Mouse (Mus musculus) spleen, adult 2 months (tissue): Measurements from ENCODE around the gene Gm10591. TPM values are rescaled to one million over a fixed set of nuclear protein-coding genes. Genes with fewer than 3 reads are reported as not detected.
"Not testable (repeated sequence)": the region's sequence is repeated elsewhere in the genome, so short reads cannot be mapped to it uniquely, and the experiment has no call there.

Experiments used
- DNase-seq, 2 experiments: peaks; one replicate each; pipeline versions ENCODE4 v3.0.0 to v3.0.0-alpha.2; 2012 to 2021; ENCODE audit warnings: low spot score in 2 of 2, low read depth in 1 of 2
- H3K27ac ChIP-seq: fragments of 200-500 bp; 2 replicates; pipeline ENCODE4 v1.5.1; 2012; ENCODE audit warnings: low read length, inconsistent platforms; ENCODE audit not compliant: insufficient read depth
- H3K27me3 ChIP-seq: fragments of 200-500 bp; 2 replicates; pipeline ENCODE4 v1.6.1; 2012; ENCODE audit warnings: mild to moderate bottlenecking, moderate library complexity, low read length, inconsistent platforms; ENCODE audit not compliant: control insufficient read depth, insufficient read depth
- H3K36me3 ChIP-seq: fragments of 200-500 bp; 2 replicates; pipeline ENCODE4 v1.6.1; 2012; ENCODE audit warnings: mild to moderate bottlenecking, low read length, inconsistent platforms; ENCODE audit not compliant: control insufficient read depth, insufficient read depth
- H3K4me1 ChIP-seq: fragments of 200-500 bp; 2 replicates; pipeline ENCODE4 v1.6.1; 2011; ENCODE audit warnings: inconsistent platforms; ENCODE audit not compliant: control insufficient read depth, insufficient read depth, insufficient read length
- H3K4me3 ChIP-seq: fragments of 200-500 bp; 2 replicates; pipeline ENCODE4 v1.5.1; 2011; ENCODE audit warnings: mild to moderate bottlenecking, inconsistent platforms; ENCODE audit not compliant: insufficient read depth, insufficient read length; ENCODE audit errors: extremely low read depth
- WGBS: fragments of 180-500 bp; shearing (Covaris S2); methylation state at CpG from one replicate; pipeline ENCODE4 v1.1.7; 2018; 5-methylcytosine and 5-hydroxymethylcytosine counted together
- polyA plus RNA-seq: library from polyadenylated mRNA; depleted of rRNA; stranded (reverse); fragments of >200 nt; gene quantifications from 2 replicates; pipeline ENCODE4 v1.2.3, GENCODE M21; 2012; rRNA removed

The Gm10591 gene
- polyA plus RNA-seq = 1.4 and 1.7 TPM in 2 replicates

DNA sequence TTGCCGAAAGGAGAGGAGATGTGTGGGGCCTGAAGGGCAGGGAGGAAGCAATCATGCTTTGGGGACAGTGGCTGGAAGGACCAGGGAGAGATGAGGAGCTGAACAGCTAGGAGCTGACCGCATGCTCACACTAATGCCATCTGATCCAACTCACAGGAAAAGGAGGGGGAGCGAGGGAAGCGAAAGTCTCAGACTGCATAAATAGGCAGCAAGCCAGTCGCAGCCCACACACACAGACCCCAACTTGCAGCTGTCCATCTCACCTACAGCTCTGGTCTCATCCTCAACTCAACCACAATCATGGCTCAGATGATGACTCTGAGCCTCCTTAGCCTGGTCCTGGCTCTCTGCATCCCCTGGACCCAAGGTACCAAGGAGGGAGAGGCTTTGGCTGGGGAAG is at the start of gene Gm10591:
Gm10591 (plus strand) TSS at position 301 of the 400 bp plus-strand sequence.
- no CpG with 5 or more reads among the region's 5 CpGs for WGBS
- not testable (repeated sequence) for H3K4me1 ChIP-seq, H3K36me3 ChIP-seq, H3K4me3 ChIP-seq, DNase-seq, H3K27me3 ChIP-seq, H3K27ac ChIP-seq

DNA sequence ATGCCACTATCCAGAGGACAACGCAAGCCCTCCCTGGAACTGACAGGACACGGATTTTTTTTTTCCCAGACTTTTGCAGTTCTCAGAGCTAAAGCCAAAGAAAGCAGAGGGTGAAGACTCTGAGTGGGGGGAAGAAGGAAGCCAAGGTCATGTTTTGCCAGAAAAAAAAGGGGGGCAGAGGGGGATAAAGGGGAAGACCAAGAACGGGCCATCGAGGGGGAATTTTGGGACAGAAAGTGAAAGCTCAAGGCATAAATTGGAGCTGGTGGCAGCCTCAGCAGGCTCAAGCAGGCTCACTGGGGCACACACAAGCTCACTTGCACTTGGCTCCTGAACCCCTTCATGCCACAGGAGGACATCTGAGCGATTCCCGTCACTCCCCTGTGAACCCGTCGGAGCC is 17.4 kb downstream of the Gm10591 start, which contains the start of gene Gm2564:
Gm2564 (plus strand) TSS at position 301 of the 400 bp plus-strand sequence.
- H3K4me3 ChIP-seq, H3K27ac ChIP-seq, H3K4me1 ChIP-seq, H3K36me3 ChIP-seq, H3K27me3 ChIP-seq, DNase-seq: not testable (repeated sequence)
- WGBS = no CpG with 5 or more reads among the region's 8 CpGs

DNA sequence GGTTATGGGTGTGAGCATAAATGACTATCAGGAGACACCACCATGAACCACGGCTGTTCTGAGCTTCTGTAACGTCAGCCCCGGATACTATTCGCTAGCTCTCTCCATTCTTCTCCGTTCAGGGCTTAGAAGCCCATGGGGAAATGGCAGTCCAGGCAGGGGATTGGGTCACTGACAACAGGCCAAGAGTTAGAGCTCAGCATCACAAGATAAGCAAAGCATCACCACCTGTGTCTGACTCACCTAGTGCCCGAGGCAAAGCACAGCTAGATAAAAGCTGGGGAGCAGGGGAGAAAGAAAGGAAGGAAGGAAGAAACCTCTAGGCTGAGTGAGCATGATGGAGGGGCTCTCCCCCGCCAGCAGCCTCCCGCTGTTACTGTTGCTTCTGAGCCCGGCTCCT is 43.0 kb downstream of the Gm10591 start, which contains the start of gene Ccl27b:
Ccl27b (plus strand) TSS at position 301 of the 400 bp plus-strand sequence.
- not testable (repeated sequence) for H3K27ac ChIP-seq, H3K4me3 ChIP-seq, H3K4me1 ChIP-seq, H3K36me3 ChIP-seq, H3K27me3 ChIP-seq, DNase-seq
- no CpG with 5 or more reads among the region's 9 CpGs for WGBS

DNA sequence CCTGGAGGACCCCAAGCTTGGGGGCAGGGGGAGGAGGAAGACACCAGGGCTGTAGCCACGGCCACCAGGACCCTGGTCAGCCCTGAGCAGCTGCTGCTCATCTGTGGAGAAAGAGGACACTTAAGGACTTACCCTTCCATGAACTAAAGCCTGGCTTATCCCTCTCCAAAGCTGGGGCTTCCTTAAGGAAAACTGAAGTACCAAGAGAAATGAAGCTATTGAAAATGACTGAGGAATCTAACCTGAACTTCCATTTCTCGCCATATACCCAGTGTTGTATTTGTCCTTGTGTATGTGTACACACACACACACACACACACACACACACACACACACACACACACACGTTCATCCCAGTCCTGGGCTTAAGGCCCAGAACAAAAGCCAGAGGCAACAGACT is 49.8 kb downstream of the Gm10591 start, which contains the start of gene Il11ra2:
Il11ra2 (minus strand) TSS at position 101 of the 400 bp plus-strand sequence.
- not testable (repeated sequence) for DNase-seq, H3K27ac ChIP-seq, H3K4me3 ChIP-seq, H3K4me1 ChIP-seq, H3K36me3 ChIP-seq, H3K27me3 ChIP-seq
- no CpG with 5 or more reads among the region's 3 CpGs for WGBS

Other genes starting within 250 kb of the Gm10591 start
- gene Gm21586, start 172.8 kb upstream of the Gm10591 start, polyA plus RNA-seq = not detected in 2 replicates
- not detected in 2 replicates for gene Gm2163, start 145.4 kb upstream of the Gm10591 start, polyA plus RNA-seq
- gene Fam205a2, start 84.0 kb upstream of the Gm10591 start, polyA plus RNA-seq = 0.02 TPM in 1 of 2 replicates, not detected in the other
- gene Gm2564, start 17.5 kb downstream of the Gm10591 start, polyA plus RNA-seq = 39.5 and 46.7 TPM in 2 replicates
- gene Ccl27b, start 43.1 kb downstream of the Gm10591 start, polyA plus RNA-seq = not detected in 2 replicates
- gene Il11ra2, start 49.7 kb downstream of the Gm10591 start, polyA plus RNA-seq = not detected in 2 replicates
- 0.30 TPM in 1 of 2 replicates, not detected in the other for gene 4930578G10Rik, start 123.3 kb downstream of the Gm10591 start, polyA plus RNA-seq
- 467 and 512 TPM in 2 replicates for gene Ccl19, start 144.4 kb downstream of the Gm10591 start, polyA plus RNA-seq
- gene Ccl21a, start 161.8 kb downstream of the Gm10591 start, polyA plus RNA-seq = 248 and 325 TPM in 2 replicates
- 0.05 TPM in 1 of 2 replicates, not detected in the other for gene Fam205a1, start 241.7 kb downstream of the Gm10591 start, polyA plus RNA-seq
- gene Gm12394, start 244.6 kb downstream of the Gm10591 start, polyA plus RNA-seq = not detected in 2 replicates